Mouse (Mus musculus): ENCODE measurements around the gene Gm1113. TPM values are rescaled to one million over a fixed set of nuclear protein-coding genes. Genes with fewer than 3 reads are reported as not detected.

Gm1113 gene
- total and polyA plus RNA-seq, 2 experiments from 2014 or later, result not detected

GRCm38 (mm10) chr9:35541488-35541887 is 23.4 kb upstream of the Gm1113 start:
- DNase-seq (peak; percentile 91), ATAC-seq (peak; percentile 88)
- no peak overlapping the region for H3K27ac ChIP-seq (ENCODE audit: low read depth, low read length)
- peaks cover 23% of the 10 kb centered on the region for H3K36me3 ChIP-seq (ENCODE audit: insufficient read depth)
- H3K27me3 ChIP-seq (ENCODE audit: insufficient read depth, low read length), result no peaks in the 10 kb centered on the region
- no peak overlapping the region for H3K4me3 ChIP-seq (ENCODE audit: low read depth, low read length)
- H3K9me3 ChIP-seq (ENCODE audit: low read length), result no peaks in the 10 kb centered on the region
- H3K4me1 ChIP-seq (ENCODE audit: insufficient read depth), result no peaks in the 10 kb centered on the region
- 8% methylated on average over 6 of the region's 6 CpGs for WGBS
- peak; percentile 84 for TF ChIP-seq CTCF (IDR thresholded peaks at IDR 0.05; ENCODE audit: low read depth)
- no peak overlapping the region for H3K4me2 ChIP-seq (ENCODE audit: low read depth)
- H3K9ac ChIP-seq, result no peak overlapping the region

DNA sequence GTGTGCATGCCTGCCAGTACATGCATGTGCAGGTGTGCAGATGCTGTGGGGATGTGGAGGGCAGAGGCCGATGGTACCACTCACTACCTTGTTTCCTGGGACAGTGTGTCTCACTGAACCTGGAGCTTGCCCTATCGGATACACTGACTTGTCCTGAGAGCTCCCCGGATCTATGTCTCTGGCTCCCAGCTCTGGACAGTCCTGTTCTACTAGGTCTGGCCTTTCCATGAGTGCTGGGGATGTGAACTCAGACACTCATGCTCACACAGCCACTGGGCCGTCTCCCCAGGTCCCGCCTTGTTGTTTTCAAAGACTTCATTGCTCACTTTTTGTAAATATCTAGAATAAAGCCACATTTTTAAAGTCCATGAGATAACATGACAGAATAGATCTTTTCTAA is 23.0 kb upstream of the Gm1113 start:
- WGBS, result 86% methylated on average over 5 of the region's 5 CpGs
- ATAC-seq, result no peak

GRCm38 (mm10) chr9:35539001-35539750 is 21.1 kb upstream of the Gm1113 start:
- Histone ChIP-seq H3K4me1 (ENCODE audit: insufficient read depth) (no peaks in the 10 kb centered on the region), H3K4me3 (ENCODE audit: low read depth, low read length) (no peak overlapping the region), H3K27me3 (ENCODE audit: insufficient read depth, low read length) (no peaks in the 10 kb centered on the region), H3K9me3 (ENCODE audit: low read length) (no peaks in the 10 kb centered on the region), H3K4me2 (ENCODE audit: low read depth) (no peak overlapping the region), H3K36me3 (ENCODE audit: insufficient read depth) (peaks cover 8% of the 10 kb centered on the region), H3K27ac (ENCODE audit: low read depth, low read length) (no peak overlapping the region), H3K9ac (no peak overlapping the region)
- TF ChIP-seq CTCF (IDR thresholded peaks at IDR 0.05; ENCODE audit: low read depth), result no peak
- DNase-seq (peak; percentile 11), ATAC-seq (no peak)
- 69% methylated on average over 13 of the region's 13 CpGs for whole genome bisulfite sequencing

More for the DNA sequence above, 23.0 kb upstream of the Gm1113 start:
- Histone ChIP-seq H3K4me1 (ENCODE audit: insufficient read depth) (no peaks in the 10 kb centered on the region), H3K27ac (ENCODE audit: low read depth, low read length) (no peak overlapping the region), H3K4me2 (ENCODE audit: low read depth) (no peak overlapping the region), H3K27me3 (ENCODE audit: insufficient read depth, low read length) (no peaks in the 10 kb centered on the region), H3K9me3 (ENCODE audit: low read length) (no peaks in the 10 kb centered on the region), H3K9ac (no peak overlapping the region), H3K4me3 (ENCODE audit: low read depth, low read length) (no peak overlapping the region), H3K36me3 (ENCODE audit: insufficient read depth) (peaks cover 23% of the 10 kb centered on the region)
- no peak for TF ChIP-seq CTCF (IDR thresholded peaks at IDR 0.05; ENCODE audit: low read depth)
- no peak for DNase-seq

DNA sequence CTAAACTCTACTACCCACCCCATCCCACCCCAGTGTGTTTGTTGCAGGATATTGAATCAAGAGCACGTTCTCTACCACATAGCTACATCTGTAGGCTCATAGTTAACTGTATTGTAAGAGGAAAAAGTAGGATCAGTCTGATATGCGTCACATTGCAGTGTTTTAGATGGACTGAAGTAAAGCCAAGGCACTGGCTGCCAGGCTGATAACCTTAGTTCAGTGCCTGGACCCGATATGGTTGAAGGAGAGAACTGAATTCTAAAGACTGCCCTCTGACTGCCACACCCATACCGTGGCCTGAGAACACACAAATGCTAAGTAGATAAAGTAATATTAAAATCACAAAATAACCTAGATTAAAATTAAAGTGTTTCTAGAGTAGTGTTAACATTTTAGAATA is 17.8 kb upstream of the Gm1113 start:
- Histone ChIP-seq H3K9ac (no peak overlapping the region), H3K36me3 (ENCODE audit: insufficient read depth) (no peaks in the 10 kb centered on the region), H3K4me1 (ENCODE audit: insufficient read depth) (no peaks in the 10 kb centered on the region), H3K9me3 (ENCODE audit: low read length) (no peaks in the 10 kb centered on the region), H3K4me3 (ENCODE audit: low read depth, low read length) (no peak overlapping the region), H3K27ac (ENCODE audit: low read depth, low read length) (no peak overlapping the region), H3K27me3 (ENCODE audit: insufficient read depth, low read length) (no peaks in the 10 kb centered on the region), H3K4me2 (ENCODE audit: low read depth) (no peak overlapping the region)
- WGBS, result 80% methylated on average over 4 of the region's 4 CpGs
- TF ChIP-seq CTCF (IDR thresholded peaks at IDR 0.05; ENCODE audit: low read depth), result no peak
- ATAC-seq, result no peak
- no peak for DNase-seq

- ATAC-seq (peak; percentile 93), DNase-seq (peak; percentile 85)
- Histone ChIP-seq H3K4me3 (ENCODE audit: low read depth, low read length) (no peak overlapping the region), H3K9ac (no peak overlapping the region), H3K27me3 (ENCODE audit: insufficient read depth, low read length) (no peaks in the 10 kb centered on the region), H3K4me2 (ENCODE audit: low read depth) (no peak overlapping the region), H3K27ac (ENCODE audit: low read depth, low read length) (no peak overlapping the region), H3K9me3 (ENCODE audit: low read length) (no peaks in the 10 kb centered on the region), H3K4me1 (ENCODE audit: insufficient read depth) (no peaks in the 10 kb centered on the region), H3K36me3 (ENCODE audit: insufficient read depth) (no peaks in the 10 kb centered on the region)
- TF ChIP-seq CTCF (IDR thresholded peaks at IDR 0.05; ENCODE audit: low read depth), result peak; percentile 91
- 7% methylated on average over 2 of the region's 2 CpGs for WGBS
Measured at GRCm38 (mm10) chr9:35535110-35535509, 17.0 kb upstream of the Gm1113 start.

- no peaks in the 10 kb centered on the region for H3K36me3 ChIP-seq (ENCODE audit: insufficient read depth)
- H3K4me3 ChIP-seq (ENCODE audit: low read depth, low read length), result no peak overlapping the region
- no peak for DNase-seq
- H3K4me1 ChIP-seq (ENCODE audit: insufficient read depth), result no peaks in the 10 kb centered on the region
- WGBS, result 73% methylated on average over 9 of the region's 9 CpGs
- no peak for ATAC-seq
- no peak overlapping the region for H3K27ac ChIP-seq (ENCODE audit: low read depth, low read length)
- no peak for TF ChIP-seq CTCF (IDR thresholded peaks at IDR 0.05; ENCODE audit: low read depth)
- H3K9me3 ChIP-seq (ENCODE audit: low read length), result no peaks in the 10 kb centered on the region
- no peak overlapping the region for H3K4me2 ChIP-seq (ENCODE audit: low read depth)
- no peaks in the 10 kb centered on the region for H3K27me3 ChIP-seq (ENCODE audit: insufficient read depth, low read length)
- H3K9ac ChIP-seq, result no peak overlapping the region
Measured at GRCm38 (mm10) chr9:35533266-35533665, 15.2 kb upstream of the Gm1113 start.

- H3K9ac ChIP-seq, result no peak overlapping the region
- no peaks in the 10 kb centered on the region for H3K9me3 ChIP-seq (ENCODE audit: low read length)
- no peak for TF ChIP-seq CTCF (IDR thresholded peaks at IDR 0.05; ENCODE audit: low read depth)
- H3K4me1 ChIP-seq (ENCODE audit: insufficient read depth), result no peaks in the 10 kb centered on the region
- H3K4me2 ChIP-seq (ENCODE audit: low read depth), result no peak overlapping the region
- H3K4me3 ChIP-seq (ENCODE audit: low read depth, low read length), result no peak overlapping the region
- no peak overlapping the region for H3K27ac ChIP-seq (ENCODE audit: low read depth, low read length)
- no peak for DNase-seq
- ATAC-seq, result no peak
- H3K27me3 ChIP-seq (ENCODE audit: insufficient read depth, low read length), result no peaks in the 10 kb centered on the region
- H3K36me3 ChIP-seq (ENCODE audit: insufficient read depth), result no peaks in the 10 kb centered on the region
- 9% methylated on average over 1 of the region's 1 CpGs for WGBS
Measured at GRCm38 (mm10) chr9:35529796-35530195, 11.7 kb upstream of the Gm1113 start.

All from forebrain, postnatal 0 days (tissue).